Mouse (Mus musculus) left cerebral cortex, postnatal 10 days (tissue): ENCODE measurements at regions not wholly inside any gene's neighbourhood (a gene's known extent, or its start where the extent isn't known, plus 50 kb on each side); places are given as distances from the start of the nearest gene placed in this dataset.
A peak's percentile ranks its signal among the peaks of the same experiment; 100 is the strongest.
"Not testable (repeated sequence)": the region's sequence is repeated elsewhere in the genome, so short reads cannot be mapped to it uniquely, and the experiment has no call there.

Source experiments
- DNase-seq, 2 experiments: peaks; one replicate each; pipeline ENCODE4 v3.0.0; 2021 to 2022; ENCODE audit warnings: low spot score in 2 of 2, mixed read lengths in 1 of 2; ENCODE audit errors: extremely low spot score in 1 of 2
- intact Hi-C: fragments of 180-260 bp; cut with DNase I; formaldehyde crosslinking; loops from one replicate; pipeline ENCODE4 v1.15.1; 2025

GRCm38 (mm10) chr15:3909471-3909870, 69.9 kb downstream of the Fbxo4 start:
- intact Hi-C loops = loop anchor here (5.0 to 10.0 kb wide), 3 partner anchors 552 to 705 kb away; no protein-coding TSS in a partner anchor
- DNase-seq = no peak

DNA sequence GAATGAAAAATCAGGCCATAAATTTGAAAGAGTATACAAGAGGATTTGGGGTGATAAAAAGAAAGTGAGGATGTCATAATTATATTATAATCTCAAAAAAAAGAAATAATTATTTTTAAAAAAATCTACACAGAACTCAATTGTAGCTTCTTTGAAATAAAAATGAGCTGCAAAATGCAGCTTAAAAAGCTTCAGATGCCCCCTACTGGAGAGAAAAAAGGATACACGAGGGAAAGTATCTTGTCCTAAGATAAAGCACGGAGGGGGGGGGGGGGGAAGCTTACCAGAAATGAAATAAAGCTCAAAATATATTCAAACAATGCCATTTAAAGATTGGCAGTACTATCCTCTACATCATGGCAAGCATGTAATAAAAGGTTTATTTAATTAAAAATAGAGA, 70.7 kb downstream of the Fbxo4 start:
- intact Hi-C loops = loop anchor here (5.0 to 10.0 kb wide), 3 partner anchors 551 to 704 kb away; no protein-coding TSS in a partner anchor

GRCm38 (mm10) chr15:3905548-3905947, 73.8 kb downstream of the Fbxo4 start:
- intact Hi-C loops = loop anchor here (5.0 to 10.0 kb wide), 3 partner anchors 548 to 701 kb away; no protein-coding TSS in a partner anchor

More for the DNA sequence above, 70.7 kb downstream of the Fbxo4 start:
- peak in 1 of 2 experiments; percentile 6 for DNase-seq

GRCm38 (mm10) chr15:3878429-3878828, 100.9 kb downstream of the Fbxo4 start:
- no peak for DNase-seq
- intact Hi-C loops = no loop called here

More at GRCm38 (mm10) chr15:3905548-3905947, 73.8 kb downstream of the Fbxo4 start:
- DNase-seq = no peak

GRCm38 (mm10) chr15:3877506-3877905, 101.9 kb downstream of the Fbxo4 start:
- DNase-seq = no peak
- intact Hi-C loops = no loop called here

DNA sequence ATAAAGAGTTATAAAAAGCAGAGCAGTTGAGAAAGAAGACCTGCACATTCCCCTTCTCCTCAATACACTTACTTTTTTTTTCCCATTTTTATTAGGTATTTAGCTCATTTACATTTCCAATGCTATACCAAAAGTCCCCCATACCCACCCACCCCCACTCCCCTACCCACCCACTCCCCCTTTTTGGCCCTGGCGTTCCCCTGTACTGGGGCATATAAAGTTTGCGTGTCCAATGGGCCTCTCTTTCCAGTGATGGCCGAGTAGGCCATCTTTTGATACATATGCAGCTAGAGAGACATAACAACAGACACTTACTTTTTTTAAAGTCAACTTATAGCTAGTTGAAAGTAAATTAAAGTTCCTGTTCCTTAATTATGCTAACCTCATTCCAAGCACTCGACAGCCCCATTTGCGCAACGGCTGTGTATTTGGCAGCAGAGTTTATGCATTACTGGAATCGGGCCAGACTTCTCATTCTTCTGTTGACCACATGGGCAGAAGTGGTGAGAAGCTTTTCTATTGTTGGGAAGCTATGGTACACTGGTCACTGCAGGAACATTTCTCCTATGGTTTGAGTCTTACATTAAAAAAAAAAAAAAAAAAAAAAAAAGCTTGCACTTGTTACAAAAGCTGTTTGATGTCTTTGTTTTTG, 104.0 kb downstream of the Fbxo4 start:
- peak in 1 of 2 experiments; percentile 2 for DNase-seq
- intact Hi-C loops = not testable (repeated sequence)

DNA sequence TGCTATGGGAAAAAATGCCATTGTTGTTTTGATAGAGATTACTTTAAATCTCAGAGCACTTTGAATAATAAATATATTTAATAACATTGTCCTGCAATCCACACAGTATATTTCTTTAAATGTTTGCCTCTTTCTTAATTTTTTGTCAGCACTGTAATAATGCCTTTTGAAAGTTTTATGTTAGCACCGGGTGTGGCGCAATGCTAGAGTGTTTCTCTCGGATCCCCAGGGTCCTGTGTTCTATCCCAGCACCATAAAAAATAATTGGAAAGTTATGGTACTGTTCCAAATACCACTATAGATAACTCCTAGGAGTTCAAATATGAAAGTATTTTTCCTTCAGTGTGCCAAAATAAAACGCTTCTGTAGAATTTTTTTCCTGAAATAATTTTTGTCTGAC, 147.6 kb downstream of the Fbxo4 start:
- no peak for DNase-seq

GRCm38 (mm10) chr15:3805430-3805829, 173.9 kb downstream of the Fbxo4 start:
- DNase-seq = no peak
- intact Hi-C loops = no loop called here

More for the DNA sequence above, 147.6 kb downstream of the Fbxo4 start:
- intact Hi-C loops = no loop called here

DNA sequence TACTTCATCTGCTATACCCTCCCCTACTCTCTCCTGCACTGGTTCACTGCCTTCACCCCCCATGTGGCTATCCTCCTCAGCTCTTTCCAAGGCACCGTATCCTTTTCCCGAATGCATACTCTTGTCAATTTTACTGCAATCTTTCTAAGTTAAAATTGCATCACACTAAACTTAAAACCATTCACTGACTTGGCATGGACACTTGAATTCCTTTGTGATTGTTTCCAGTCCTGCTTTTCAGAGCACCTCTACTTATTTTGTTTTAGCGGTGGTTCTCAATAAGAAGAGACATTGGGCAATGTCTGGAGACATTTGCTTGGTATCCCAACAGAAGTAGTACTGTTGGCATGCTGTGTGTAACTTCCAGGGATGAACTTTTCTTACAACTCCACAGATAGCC, 192.6 kb upstream of the Ghr start:
- DNase-seq = no peak
- intact Hi-C loops = no loop called here

GRCm38 (mm10) chr15:3772228-3772789, 189.0 kb upstream of the Ghr start:
- DNase-seq = no peak
- intact Hi-C loops = no loop called here

GRCm38 (mm10) chr15:3770312-3770711, 187.0 kb upstream of the Ghr start:
- DNase-seq = no peak

GRCm38 (mm10) chr15:3764726-3765125, 181.4 kb upstream of the Ghr start:
- intact Hi-C loops = no loop called here
- no peak for DNase-seq

More at GRCm38 (mm10) chr15:3770312-3770711, 187.0 kb upstream of the Ghr start:
- intact Hi-C loops = no loop called here

DNA sequence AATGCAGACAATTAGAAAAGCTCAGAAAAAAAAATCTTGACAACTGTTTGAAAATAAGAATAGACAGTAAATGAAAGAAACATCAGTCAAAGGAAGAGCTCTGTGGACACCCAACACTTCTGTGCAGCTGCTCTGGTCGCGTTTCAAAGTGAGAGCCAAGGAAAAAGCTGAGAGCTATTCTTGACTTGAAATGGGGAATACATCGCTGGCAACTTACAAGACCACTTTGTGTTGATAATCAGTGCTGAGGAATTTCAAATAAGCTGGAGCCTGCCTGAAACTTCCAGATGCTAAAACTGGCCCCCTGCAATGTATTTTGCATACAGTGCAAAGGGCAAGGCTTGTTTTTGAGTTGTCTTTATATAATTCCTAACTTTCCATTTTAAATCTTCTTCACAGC, 177.1 kb upstream of the Ghr start:
- no peak for DNase-seq
- intact Hi-C loops = no loop called here

DNA sequence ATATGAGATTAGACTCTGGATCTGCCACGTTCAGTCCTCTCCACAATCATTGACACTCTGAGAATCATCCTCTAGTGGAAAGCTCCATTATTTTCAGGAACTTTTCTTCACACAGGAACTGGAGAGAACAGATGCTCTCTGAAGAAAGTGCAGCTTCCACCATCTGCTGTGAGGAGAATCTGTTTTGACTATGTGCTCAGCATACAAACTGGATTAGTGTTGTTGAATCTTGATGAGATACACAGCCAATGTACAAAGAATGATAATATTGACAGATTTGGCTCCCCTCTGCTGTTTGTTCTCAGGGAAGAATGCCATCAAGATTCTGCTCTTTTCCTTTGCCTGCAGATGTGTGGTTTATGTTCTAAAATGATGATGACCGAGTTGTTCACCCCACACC, 172.3 kb upstream of the Ghr start:
- DNase-seq = peak in 1 of 2 experiments; percentile 45
- intact Hi-C loops = no loop called here

GRCm38 (mm10) chr15:3748072-3748471, 164.8 kb upstream of the Ghr start:
- intact Hi-C loops, DNase-seq: not testable (repeated sequence)

- intact Hi-C loops = no loop called here
- DNase-seq = no peak
These were observed 160.0 kb upstream of the Ghr start for GRCm38 (mm10) chr15:3743168-3743814.

DNA sequence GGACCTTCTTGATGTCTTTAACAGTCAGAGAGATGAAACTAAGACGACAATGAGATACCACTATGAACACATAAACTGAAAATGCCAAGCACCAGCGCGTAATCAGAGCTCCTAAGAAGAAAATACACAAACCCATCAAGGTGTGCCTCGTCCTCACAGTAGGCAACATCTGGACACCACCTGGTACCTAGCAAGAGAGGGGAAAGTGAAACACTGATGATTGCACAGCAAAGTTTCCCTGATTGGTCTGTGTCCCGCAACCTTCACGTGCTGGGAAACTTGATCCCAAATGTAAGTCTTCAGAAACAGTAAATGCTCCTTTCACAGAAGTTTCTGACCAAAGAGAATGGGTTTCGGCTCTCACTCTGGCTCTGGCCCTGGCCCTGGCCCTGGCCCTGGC, 158.9 kb upstream of the Ghr start:
- DNase-seq = no peak

DNA sequence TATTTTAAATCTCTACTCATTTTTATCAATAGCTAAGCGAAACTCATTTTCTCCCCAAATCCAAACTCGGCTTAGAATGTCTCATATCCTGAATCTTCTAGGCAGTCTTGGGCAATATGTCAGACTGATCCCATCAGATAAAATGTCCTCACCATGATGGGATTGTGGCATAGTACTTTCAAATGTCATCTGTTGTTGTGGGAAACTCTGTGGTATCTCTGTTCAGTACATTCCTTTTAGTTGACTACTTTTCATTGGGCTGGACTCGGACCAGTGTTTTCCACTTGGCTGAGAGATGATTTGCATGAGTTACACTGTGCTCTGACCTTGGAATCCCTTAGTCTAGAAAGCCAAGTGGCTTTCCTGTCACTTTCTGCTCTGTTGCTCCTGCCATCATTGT, 141.9 kb upstream of the Ghr start:
- intact Hi-C loops = no loop called here
- DNase-seq = no peak

More for the DNA sequence above, 158.9 kb upstream of the Ghr start:
- intact Hi-C loops = no loop called here

GRCm38 (mm10) chr15:3720668-3721340, 137.5 kb upstream of the Ghr start:
- intact Hi-C loops = no loop called here

More at GRCm38 (mm10) chr15:3720668-3721340, 137.5 kb upstream of the Ghr start:
- no peak for DNase-seq
